Mouse (Mus musculus) urinary bladder, postnatal 14 days (tissue): ENCODE data around the gene Capn8.

ENCODE experiments used
- DNase-seq: peaks from one replicate; pipeline ENCODE4 v3.0.0; 2021; ENCODE audit warnings: low spot score

Gene Capn8

DNA sequence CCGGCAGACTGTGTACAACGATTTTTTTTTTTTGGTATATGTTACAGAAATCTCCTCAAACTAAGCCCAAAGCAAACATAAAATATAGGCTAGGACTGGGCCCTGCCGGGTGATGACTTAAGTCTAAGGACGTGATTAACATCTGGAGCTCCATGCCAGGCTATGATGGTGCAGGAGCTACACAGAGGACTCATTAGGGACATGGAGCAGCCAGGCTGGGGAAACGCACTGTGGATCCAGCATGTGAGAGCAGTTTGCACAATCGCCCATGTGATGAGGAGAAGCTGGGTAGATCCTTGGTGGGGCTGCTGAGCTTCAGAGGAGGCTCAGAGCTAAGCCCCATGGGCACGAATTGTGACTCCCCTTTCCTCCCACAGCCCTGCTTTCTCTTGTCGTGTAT lies 14.0 kb upstream of the Capn8 start:
- no peak for DNase-seq

DNA sequence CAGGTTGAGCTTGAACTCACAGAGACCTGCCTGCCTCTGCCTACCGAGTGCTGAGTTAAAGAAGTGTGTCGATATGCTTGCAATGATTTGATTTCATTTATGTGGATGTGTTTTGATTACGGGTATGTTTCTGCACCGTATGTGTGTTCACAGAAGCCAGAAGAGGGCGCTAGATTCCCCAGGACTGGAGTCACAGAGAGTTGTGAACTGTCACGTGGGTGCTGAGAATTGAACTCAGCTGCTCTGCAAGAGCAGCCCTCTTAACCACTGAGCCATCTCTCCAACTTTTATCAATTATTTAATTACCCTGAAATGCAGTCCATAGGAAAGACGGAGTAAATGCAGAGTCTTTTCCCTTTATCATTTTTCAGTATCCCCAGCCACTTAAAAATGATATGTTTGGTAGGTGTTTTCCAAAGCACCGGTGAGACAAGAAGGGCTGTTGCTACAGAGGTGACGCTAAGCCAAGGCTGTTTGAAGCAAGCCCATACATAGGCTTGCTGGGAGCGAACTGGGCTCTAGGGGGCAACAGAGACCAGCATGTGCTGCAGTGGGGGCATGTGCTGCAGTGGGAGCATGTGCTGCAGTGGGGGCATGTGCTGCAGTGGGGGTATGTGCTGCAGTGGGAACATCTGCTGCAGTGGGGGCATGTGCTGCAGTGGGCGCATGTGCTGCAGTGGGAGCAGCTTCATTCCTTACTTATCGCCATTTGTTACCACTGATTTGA lies 11.0 kb upstream of the Capn8 start:
- DNase-seq: peak; percentile 65

GRCm38 (mm10) chr1:182558271-182558670 lies 6.5 kb upstream of the Capn8 start:
- DNase-seq: no peak

DNA sequence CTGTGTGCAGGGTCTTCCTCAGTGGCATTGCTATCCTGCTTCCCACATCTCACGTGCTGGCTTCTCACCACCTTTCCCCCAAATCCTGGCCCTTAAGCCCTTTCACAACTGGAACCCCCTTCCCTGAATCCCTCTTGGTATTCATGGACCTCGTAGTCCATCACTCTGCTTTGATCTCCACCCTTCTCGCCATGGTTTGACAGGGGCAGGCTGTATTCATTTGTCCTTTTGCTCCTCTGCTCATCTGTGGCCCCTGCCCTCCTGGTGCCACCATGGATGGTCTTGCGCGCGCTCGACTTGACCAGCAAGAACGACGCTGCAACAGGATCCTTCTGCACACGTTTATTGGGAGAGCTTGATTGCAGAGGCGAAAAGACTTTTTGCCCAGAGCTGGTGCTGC lies 5.3 kb upstream of the Capn8 start:
- DNase-seq: no peak

- DNase-seq: peak; percentile 47
These were observed 4.3 kb upstream of the Capn8 start for GRCm38 (mm10) chr1:182560390-182561098.

DNA sequence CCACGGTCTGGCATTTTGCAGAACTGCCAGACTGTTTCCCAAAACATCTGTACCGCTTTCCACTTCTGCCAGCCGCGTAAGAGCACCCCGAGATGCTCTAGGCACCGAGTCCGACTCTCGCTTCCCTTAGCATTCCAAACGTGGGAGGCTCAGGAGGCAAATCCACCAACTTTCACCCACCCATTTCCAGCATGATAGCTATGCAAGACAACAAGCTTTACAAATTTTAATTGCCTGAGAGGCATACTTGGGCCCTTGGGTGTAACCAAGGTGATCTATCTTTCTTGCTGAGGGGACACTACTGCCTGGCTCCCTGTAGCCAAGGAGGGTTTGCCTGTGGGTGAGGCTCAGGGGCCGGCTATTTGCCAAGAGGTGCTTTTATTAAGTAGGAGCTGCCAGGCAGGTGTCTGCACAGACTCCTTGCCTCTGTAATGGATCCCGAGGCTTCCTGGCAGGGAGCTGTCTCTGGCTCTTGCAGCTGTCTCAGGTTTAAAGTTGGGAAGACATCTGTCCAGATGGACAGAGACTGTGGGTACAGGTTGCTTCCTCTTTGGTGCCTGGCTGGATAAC lies 2.8 kb upstream of the Capn8 start:
- no peak for DNase-seq

DNA sequence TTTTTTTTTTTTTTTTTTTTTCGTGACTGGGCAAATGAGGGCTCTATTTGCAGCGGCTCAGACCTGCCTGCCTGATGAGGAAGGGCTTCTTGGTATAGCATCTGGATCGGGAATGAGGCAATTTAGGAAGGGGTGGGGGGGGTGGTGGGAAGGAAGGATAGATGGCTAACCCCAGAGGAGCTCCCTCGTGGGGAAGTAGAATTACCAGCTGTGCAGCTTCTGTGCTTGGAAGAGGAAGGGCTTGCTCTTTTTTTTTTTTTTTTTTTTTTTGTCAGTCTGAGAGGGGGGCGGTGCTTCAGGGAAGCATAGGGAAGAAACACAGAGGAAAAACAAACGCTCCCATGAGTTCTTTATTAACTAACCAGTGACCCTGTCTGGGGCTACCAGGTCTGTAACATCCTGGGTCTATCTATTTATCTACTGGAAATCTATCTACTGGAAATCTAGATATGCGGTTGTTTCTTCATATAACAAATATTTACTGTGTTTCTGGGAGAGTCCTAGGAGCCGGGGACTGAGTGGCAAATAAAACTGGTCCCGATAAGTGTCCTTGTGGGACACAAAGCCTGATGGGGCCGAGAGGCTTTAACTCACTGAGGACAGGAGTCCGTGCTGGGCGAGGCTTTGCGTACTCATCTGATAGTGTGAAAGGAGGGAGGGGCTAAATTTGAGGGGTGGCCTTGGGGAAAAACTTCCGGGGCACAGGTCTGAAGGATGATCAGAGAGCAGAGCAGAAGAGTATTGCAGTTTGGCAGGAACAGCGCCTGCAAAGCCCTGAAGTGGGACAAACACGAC lies 2.0 kb upstream of the Capn8 start:
- peak; percentile 53 for DNase-seq

DNA sequence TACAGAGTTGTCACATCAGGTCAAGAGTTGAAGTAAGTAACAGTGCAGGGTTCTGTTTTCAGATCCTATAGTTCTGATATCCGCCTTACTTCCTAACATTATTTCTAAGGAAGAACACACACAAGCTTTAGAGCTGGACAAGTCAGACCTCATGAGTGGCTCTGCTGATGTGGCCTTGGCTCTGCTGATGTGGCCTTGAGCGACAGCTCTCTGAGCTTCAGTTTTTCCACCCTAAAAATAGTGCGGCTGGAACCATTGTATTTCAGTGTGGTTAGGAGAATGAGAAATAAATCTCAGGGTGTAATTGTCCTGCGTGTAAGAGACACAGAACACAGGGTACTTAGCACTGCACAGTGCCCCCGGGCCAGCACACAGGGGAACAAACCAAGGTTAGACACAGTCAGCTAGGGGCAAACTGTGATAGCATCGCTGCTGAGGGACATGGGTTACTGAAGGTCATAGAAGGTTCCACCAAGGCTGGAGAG lies 586 bp downstream of the Capn8 start:
- DNase-seq: no peak

DNA sequence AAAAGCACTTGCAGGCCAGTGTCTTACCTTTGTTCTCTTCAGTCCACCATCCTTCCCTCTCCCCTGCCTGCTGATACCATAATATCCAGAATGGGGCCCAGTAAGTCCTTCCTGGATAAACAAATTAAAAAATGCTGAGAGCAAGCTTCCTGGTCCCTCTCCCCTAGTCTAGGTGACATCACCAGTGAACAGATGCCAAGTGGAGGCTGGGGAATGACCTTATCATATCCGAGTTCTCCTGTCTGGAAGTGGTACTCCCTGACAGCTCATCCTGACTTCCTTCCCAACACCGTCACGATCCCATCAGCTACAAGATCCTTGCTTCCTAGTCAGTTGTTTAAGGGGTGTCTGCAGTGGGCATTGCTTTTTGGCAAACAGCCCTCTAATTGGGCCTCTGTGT lies 6.3 kb downstream of the Capn8 start:
- DNase-seq: peak; percentile 31

- no peak for DNase-seq
These were observed 7.2 kb downstream of the Capn8 start for GRCm38 (mm10) chr1:182571973-182572372.

DNA sequence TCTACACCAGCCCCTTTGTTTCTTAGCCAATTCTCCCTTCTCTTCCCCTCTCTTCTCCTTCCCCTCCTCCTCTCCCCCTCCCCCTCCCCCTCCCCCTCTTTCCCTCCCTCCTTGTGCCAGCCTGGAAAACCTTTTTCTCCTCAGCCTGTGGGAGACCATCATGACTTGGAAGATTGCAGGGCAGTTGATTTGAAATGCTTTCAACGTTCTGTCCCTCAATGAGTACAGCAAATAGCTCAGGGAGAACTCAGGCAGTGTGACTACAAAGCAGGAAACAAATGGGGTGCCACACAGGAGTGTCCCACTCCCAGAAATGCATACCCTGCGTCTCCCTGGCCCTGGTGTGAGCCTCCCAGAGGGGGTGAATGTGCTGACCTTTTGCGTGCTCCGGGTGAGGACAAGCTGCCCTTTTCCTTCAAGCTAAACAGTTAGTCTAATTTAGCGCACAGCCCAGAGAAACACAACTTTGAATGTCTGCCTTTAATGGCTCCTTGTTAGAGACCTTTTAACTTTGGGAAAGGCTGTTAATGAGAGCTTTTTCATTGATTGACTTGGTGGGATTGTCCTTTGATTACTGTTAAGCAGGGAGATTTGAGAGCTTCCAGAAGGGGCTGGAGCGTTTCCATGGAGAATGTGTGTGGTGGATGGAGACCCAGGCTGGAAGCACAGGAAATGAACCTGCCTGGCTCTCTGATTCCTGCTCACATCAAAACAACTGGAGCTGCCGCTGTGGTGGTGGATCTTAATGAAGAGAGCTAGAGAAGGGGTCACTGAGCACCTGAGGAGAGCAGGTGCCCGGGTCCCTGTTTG lies 9.3 kb downstream of the Capn8 start:
- DNase-seq: no peak

- no peak for DNase-seq
These were observed 9.9 kb downstream of the Capn8 start for GRCm38 (mm10) chr1:182574666-182575049.

GRCm38 (mm10) chr1:182584169-182584568 lies 19.4 kb downstream of the Capn8 start:
- DNase-seq: no peak

GRCm38 (mm10) chr1:182585162-182585840 lies 20.5 kb downstream of the Capn8 start:
- no peak for DNase-seq

DNA sequence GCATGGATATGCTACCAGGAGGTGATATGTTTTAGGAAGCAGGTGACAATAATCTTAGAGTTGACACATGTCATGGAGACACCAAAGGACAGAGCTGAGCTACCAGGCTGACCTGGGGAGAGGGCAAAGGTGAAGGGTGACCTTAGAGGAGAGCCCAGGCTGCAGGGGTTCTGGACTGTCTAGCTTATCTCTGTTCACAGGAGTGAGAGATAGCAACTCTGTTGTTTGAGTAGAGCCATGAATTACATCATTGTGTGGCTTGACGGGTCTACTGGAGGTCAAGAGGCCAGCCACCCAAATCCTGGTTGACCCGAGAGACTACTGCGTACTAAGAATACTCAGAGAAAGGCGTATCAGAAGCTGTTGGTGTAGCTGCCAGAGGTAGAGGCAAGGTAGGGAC lies 22.9 kb downstream of the Capn8 start:
- DNase-seq: no peak

DNA sequence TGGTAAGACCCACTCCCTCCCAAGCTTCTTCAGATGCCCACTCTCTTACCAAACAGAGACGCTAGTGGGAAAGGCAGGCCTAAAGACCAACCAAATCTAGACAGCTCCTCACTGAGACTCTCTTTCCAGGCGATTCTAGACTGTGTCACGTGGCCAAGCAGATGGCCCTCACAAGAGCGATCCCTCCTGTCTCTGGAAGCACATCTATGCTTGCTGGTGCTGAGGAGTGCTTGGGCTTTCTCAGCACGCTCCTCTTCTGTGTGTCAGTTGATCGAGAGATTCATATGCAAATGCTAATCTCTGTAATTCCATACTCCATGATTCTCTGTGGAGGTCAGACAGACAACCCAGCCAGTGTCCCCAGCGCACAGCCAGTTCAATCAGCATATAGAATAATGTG lies 26.7 kb downstream of the Capn8 start:
- DNase-seq: no peak

GRCm38 (mm10) chr1:182592436-182592835 lies 27.6 kb downstream of the Capn8 start:
- no peak for DNase-seq

- no peak for DNase-seq
These were observed 40.7 kb downstream of the Capn8 start for GRCm38 (mm10) chr1:182605330-182606150.

DNA sequence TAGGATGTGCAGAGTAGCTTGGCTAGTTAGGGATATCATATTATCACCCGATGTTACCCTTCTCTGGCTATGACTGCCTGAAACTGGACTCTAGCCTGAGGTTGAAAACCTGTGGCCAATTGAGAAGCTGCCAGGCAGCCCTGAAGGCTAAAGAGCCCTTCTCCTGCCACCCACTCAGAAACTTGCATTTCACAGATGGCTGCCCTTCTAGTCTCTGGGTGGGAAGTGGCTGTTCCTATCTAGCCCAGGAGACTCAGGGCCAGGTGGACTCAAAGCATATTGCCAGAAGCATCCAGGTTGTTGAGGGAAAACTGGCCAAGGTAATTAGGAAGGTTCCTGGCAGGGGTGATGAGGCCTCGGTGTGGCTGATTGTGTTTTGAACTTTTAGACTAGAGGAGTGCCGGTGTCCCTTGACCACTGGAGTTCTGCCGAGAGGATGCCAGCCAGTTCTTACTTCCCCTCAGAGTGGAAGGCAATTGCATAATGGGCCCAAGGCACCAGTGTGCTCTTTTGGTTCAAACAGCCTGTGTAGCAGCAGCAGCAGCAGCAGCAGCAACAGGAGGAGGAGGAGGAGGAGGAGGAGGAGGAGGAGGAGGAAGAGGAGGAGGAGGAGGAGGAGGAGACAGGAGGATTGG lies 45.0 kb downstream of the Capn8 start:
- DNase-seq: no peak

DNA sequence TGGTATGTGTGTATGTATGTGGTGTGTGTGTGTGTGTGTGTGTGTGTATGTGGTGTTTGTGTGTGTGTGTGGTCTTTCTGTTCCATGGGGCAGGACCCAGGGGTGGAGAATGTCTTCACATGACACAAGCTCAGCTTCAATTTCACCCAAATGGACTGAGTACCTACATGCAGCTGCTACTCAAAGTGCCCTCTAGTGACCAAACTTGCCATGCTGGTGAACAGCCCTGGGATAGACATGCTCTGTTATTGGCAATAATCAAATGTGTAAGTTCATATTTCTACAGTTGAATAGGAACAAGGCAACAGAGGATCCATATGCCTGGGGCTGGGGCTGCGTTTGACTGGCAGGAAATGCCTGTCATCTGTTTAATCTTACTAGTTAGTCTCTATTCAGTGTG lies 50.7 kb downstream of the Capn8 start:
- DNase-seq: no peak
